Mouse (Mus musculus) forebrain, embryonic 12.5 days (tissue): Measurements from ENCODE around the gene Apbb2. TPM values are rescaled to one million over a fixed set of nuclear protein-coding genes. Genes with fewer than 3 reads are reported as not detected.

ENCODE experiments used
- ATAC-seq: fragments of 200-750 bp; cut with Nextera tagmentation; 2 replicates; pipeline ENCODE4 v1.8.0; 2017; ENCODE audit warnings: moderate TSS enrichment; ENCODE audit not compliant: low FRiP score
- H3K27ac ChIP-seq: fragments of 300-500 bp; sonication (generic); 2 replicates; pipeline ENCODE4 v1.5.1; 2016; ENCODE audit warnings: mild to moderate bottlenecking
- H3K27me3 ChIP-seq: fragments of 300-500 bp; sonication (generic); 2 replicates; pipeline ENCODE4 v1.6.1; 2016; ENCODE audit warnings: mild to moderate bottlenecking
- H3K36me3 ChIP-seq: fragments of 300-500 bp; sonication (generic); replicated peaks from 2 replicates; pipeline ENCODE4 v1.6.1; 2016; ENCODE audit warnings: mild to moderate bottlenecking
- H3K4me1 ChIP-seq: fragments of 300-500 bp; sonication (generic); 2 replicates; pipeline ENCODE4 v1.6.1; 2016
- H3K4me2 ChIP-seq: fragments of 300-500 bp; sonication (generic); 2 replicates; pipeline ENCODE4 v1.6.1; 2016; ENCODE audit warnings: mild to moderate bottlenecking, moderate library complexity
- H3K4me3 ChIP-seq: fragments of 300-500 bp; sonication (generic); replicated peaks from 2 replicates; pipeline ENCODE4 v1.5.1; 2016; ENCODE audit warnings: mild to moderate bottlenecking
- H3K9ac ChIP-seq: fragments of 300-500 bp; sonication (generic); 2 replicates; pipeline ENCODE4 v1.6.1; 2016; ENCODE audit warnings: mild to moderate bottlenecking
- H3K9me3 ChIP-seq: fragments of 300-500 bp; sonication (generic); 2 replicates; pipeline ENCODE4 v1.6.1; 2016
- WGBS: fragments of 180-500 bp; shearing (Covaris S2); methylation state at CpG from one replicate; pipeline ENCODE4 v1.1.7; 2016; 5-methylcytosine and 5-hydroxymethylcytosine counted together
- polyA plus RNA-seq: library from polyadenylated mRNA; unstranded; fragments of >200 nt; fragmentation: Nextera tagmentation; extraction: Ambion mirVana; gene quantifications from 2 replicates; pipeline ENCODE4 v1.2.1, GENCODE M21; 2016

Gene Apbb2
- polyA plus RNA-seq, 1 experiment from 2014 or later: 53.4 TPM

DNA sequence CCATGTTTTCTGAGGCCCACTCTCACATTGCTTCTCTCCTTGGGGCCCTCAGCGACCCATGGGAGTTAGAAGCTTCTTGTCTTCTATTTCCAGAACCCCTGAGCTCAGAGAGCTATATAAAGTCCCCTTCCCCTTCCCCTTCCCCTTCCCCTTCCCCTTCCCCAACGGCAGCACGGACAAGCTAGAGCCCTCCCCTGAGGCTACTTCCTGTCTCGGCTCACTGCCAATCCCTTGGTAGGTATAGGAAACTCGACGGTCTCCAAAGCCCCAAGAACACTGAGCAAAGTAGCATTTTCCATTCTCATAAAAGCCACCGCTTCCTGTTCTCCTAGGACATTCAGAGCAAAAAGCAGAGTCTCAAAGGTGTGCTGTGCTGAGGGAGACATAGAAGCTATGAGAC, 107.9 kb downstream of the Apbb2 start:
- no peak for ATAC-seq
- Histone ChIP-seq H3K9ac (no peak overlapping the region), H3K9me3 (no peaks in the 10 kb centered on the region), H3K27me3 (no peaks in the 10 kb centered on the region), H3K4me1 (no peaks in the 10 kb centered on the region), H3K4me3 (no peak overlapping the region), H3K4me2 (no peak overlapping the region), H3K27ac (no peak overlapping the region), H3K36me3 (no peaks in the 10 kb centered on the region)
- WGBS: 95% methylated on average over 7 of the region's 7 CpGs

DNA sequence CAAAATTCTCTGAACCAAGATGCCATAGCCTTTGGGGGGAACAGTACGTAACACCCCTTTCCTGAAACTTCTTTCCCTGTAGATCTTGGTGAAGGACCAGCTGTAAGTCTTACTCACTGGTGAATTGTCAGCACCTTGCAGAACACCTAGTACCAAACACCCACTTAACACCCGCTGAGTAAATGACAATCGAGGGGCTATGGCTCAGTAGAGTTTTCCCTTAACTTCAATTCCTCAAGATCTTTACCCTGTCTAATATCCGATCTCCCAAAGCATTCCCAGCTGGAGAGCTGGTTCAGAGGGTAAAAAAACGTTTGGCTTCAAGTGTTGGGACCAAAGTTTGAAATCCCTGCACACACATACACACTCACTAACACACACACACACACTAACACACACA, 109.4 kb downstream of the Apbb2 start:
- Histone ChIP-seq H3K4me3 (no peak overlapping the region), H3K36me3 (no peaks in the 10 kb centered on the region), H3K9ac (no peak overlapping the region), H3K4me2 (no peak overlapping the region), H3K4me1 (peaks cover 4% of the 10 kb centered on the region; the same call in 1 of the 2 replicates), H3K27ac (no peak overlapping the region), H3K9me3 (no peaks in the 10 kb centered on the region), H3K27me3 (no peaks in the 10 kb centered on the region)
- ATAC-seq: no peak
- WGBS: 86% methylated on average over 5 of the region's 5 CpGs

DNA sequence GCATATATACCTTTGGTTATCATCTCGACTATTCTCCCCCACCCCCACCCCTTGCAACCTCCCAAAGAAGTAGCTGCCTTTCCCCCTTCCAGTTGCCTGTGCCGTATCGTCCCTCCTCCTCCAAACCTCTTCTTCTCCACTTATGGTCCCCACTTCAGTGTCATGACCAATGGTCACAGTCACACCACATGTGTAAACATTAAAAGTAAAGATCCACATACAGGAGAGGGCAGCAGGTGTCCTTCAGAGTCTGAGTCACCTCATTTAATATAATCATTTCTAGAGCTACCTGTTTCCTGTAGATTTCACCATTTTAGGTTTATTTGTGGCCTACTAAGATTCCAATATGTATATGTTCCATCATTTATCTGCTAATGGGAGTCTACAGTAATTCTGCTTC, 113.0 kb downstream of the Apbb2 start:
- H3K4me3 ChIP-seq: no peak overlapping the region
- no peaks in the 10 kb centered on the region for H3K36me3 ChIP-seq
- no peaks in the 10 kb centered on the region for H3K9me3 ChIP-seq
- no peaks in the 10 kb centered on the region for H3K27me3 ChIP-seq
- H3K27ac ChIP-seq: no peak overlapping the region
- ATAC-seq: no peak
- H3K4me2 ChIP-seq: no peak overlapping the region
- H3K4me1 ChIP-seq: peaks cover 6% of the 10 kb centered on the region; the same call in 1 of the 2 replicates
- 88% methylated on average over 3 of the region's 3 CpGs for WGBS
- no peak overlapping the region for H3K9ac ChIP-seq

DNA sequence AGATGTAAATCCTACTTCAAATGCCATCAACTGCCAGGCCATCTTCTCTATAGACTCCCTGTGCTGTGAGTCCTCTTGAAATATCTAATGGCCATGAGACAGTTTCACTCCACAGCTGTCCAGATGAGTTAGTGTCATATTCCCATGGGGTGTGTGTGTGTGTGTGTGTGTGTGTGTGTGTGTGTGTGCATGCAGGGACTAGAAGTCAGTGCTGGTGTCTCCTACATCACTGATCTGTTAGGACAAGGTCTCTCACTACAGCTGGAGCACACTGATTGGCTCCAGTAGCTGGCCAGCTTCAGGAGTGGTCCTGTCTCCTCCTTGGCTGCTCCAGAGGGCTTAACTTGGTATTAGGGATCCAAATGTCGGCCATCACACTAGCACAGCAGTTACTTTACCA, 113.5 kb downstream of the Apbb2 start:
- Histone ChIP-seq H3K4me2 (no peak overlapping the region), H3K9me3 (no peaks in the 10 kb centered on the region), H3K4me3 (no peak overlapping the region), H3K27me3 (no peaks in the 10 kb centered on the region), H3K36me3 (no peaks in the 10 kb centered on the region), H3K27ac (no peak overlapping the region), H3K4me1 (peaks cover 6% of the 10 kb centered on the region; the same call in 1 of the 2 replicates), H3K9ac (no peak overlapping the region)
- ATAC-seq: no peak
- 89% methylated on average over 1 of the region's 1 CpGs for WGBS

DNA sequence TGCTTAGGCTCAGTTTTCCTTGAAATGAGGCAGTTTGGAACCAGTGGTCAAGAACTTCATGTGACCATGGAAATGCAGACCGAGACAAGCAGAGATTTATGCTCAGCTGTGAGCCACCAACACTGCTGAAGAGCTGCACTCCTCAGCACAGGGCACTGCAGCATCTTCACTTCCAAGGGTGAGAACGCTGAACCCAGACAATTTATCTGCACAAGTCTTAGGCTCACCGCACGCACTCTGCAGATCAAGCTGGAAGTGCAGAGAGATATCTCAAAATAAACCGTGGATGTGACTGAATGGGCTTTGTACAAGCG, 114.2 kb downstream of the Apbb2 start:
- Histone ChIP-seq H3K9me3 (no peaks in the 10 kb centered on the region), H3K27ac (no peak overlapping the region), H3K4me1 (peaks cover 6% of the 10 kb centered on the region; the same call in 1 of the 2 replicates), H3K9ac (no peak overlapping the region), H3K27me3 (no peaks in the 10 kb centered on the region), H3K4me3 (no peak overlapping the region), H3K36me3 (no peaks in the 10 kb centered on the region), H3K4me2 (no peak overlapping the region)
- 82% methylated on average over 6 of the region's 6 CpGs for WGBS
- no peak for ATAC-seq

DNA sequence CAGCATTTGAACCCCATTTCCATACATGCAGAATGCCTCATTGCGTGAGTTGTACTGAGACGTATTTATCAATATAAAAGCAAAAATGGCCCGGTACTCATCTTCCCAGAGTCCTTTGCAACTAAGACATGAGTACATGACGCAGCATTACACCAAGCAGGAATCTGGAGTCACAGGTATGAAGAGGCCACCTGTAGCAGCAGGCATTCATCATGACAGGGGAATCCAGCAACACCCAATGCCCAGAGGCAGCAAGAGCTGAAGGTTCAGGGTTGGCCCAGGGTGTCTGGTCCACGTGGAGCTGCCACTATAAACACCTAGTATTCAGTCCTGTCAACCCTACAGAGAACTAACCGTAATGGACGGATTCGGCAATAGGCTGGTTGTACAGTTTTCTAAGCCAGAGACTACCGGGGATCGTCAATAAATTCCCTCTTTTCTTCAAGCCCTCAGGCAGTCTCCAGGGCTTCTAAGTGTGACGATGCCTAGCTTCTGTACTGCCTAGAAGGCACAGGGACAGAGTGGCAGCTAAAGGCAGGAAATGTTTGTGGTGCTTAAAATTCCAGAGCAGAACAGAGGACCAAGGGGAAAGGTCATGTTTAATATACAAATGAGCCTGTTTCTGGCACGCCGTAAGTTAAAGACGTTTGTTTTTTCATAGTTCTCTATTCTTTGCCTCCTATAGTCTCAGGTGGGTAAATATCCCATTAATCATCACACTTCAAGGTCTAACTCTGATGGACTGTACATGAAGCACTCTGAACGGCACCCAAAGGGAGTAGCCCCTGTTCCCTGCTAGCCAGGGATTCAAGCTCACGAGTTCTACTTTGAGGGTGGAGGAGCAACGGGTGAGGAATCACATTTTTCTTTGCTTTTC, 114.8 kb downstream of the Apbb2 start:
- no peaks in the 10 kb centered on the region for H3K27me3 ChIP-seq
- no peak overlapping the region for H3K27ac ChIP-seq
- 74% methylated on average over 17 of the region's 17 CpGs for WGBS
- H3K9ac ChIP-seq: no peak overlapping the region
- no peak for ATAC-seq
- H3K9me3 ChIP-seq: no peaks in the 10 kb centered on the region
- H3K4me3 ChIP-seq: no peak overlapping the region
- no peak overlapping the region for H3K4me2 ChIP-seq
- peaks cover 6% of the 10 kb centered on the region; the same call in 1 of the 2 replicates for H3K4me1 ChIP-seq
- no peaks in the 10 kb centered on the region for H3K36me3 ChIP-seq

DNA sequence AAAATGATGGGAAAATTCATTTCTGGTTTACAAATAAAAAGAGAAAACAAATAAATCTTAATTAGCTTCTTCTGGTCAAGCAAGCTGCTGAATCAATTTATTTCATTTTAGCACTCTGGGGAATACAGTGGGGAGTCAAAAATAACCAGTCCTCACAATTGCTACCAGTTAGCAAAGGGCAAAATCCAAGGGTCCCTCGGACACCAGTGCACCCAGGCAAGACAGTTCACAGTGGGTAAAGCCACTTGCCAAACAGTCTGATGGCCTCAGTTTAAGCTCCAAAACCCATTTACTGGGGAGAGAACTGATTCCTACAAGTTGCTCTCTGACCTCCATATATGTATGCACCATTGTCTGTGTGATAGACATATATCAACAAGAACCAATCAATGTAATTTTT, 115.6 kb downstream of the Apbb2 start:
- no peaks in the 10 kb centered on the region for H3K27me3 ChIP-seq
- no peak overlapping the region for H3K4me2 ChIP-seq
- no peak overlapping the region for H3K9ac ChIP-seq

DNA sequence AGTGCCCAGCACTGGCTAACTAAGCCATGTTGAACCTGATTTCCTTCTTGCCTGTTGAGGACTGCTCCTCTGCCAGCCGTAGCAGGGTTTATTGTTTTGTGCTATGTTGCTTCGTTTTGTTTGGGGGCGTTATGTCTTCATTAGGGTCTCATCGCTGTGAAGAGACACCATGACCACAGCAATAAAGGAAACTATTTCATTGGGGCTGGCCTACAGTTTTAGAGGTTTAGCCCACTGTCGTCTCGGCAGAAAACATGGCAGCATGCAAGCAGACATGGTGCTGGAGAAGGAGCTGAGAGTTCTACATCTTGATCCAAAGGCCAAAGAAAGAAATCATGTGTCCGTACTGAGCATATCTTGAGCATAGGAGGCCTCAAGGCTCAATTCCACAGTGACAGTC, 119.0 kb downstream of the Apbb2 start:
- Histone ChIP-seq H3K4me2 (no peak overlapping the region), H3K36me3 (no peaks in the 10 kb centered on the region), H3K27me3 (no peaks in the 10 kb centered on the region), H3K4me1 (peaks cover 25% of the 10 kb centered on the region), H3K9me3 (no peaks in the 10 kb centered on the region), H3K27ac (no peak overlapping the region), H3K9ac (no peak overlapping the region), H3K4me3 (no peak overlapping the region)
- 95% methylated on average over 7 of the region's 7 CpGs for WGBS
- no peak for ATAC-seq

More for the DNA sequence above, 115.6 kb downstream of the Apbb2 start:
- Histone ChIP-seq H3K36me3 (no peaks in the 10 kb centered on the region), H3K4me1 (peaks cover 6% of the 10 kb centered on the region; the same call in 1 of the 2 replicates), H3K9me3 (no peaks in the 10 kb centered on the region), H3K27ac (no peak overlapping the region), H3K4me3 (no peak overlapping the region)
- 92% methylated on average over 1 of the region's 1 CpGs for WGBS
- ATAC-seq: no peak

DNA sequence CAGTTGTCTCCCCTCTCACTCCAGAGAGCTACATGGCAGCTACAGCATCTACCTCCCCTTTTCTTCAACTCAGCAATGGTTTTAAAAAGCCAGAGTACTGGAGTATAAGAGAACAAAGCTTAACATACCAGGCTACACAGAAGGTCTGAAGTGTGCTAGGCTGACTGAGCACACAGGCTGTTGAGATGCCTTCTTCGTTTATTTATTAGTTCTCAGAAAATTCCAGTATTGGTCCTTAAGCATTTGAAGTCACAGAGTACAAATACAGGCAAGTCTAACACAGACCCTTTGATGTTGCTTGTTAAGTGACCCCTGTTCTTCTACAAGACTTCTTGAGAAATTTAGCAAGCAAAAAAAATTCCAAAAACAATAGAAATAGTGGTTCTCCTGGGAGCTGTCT, 120.4 kb downstream of the Apbb2 start:
- ATAC-seq: no peak
- no peak overlapping the region for H3K9ac ChIP-seq
- H3K4me3 ChIP-seq: no peak overlapping the region
- WGBS: 84% methylated on average over 1 of the region's 1 CpGs
- no peaks in the 10 kb centered on the region for H3K9me3 ChIP-seq
- H3K36me3 ChIP-seq: no peaks in the 10 kb centered on the region
- H3K4me2 ChIP-seq: no peak overlapping the region
- no peak overlapping the region for H3K27ac ChIP-seq
- peaks cover 21% of the 10 kb centered on the region for H3K4me1 ChIP-seq
- no peaks in the 10 kb centered on the region for H3K27me3 ChIP-seq

DNA sequence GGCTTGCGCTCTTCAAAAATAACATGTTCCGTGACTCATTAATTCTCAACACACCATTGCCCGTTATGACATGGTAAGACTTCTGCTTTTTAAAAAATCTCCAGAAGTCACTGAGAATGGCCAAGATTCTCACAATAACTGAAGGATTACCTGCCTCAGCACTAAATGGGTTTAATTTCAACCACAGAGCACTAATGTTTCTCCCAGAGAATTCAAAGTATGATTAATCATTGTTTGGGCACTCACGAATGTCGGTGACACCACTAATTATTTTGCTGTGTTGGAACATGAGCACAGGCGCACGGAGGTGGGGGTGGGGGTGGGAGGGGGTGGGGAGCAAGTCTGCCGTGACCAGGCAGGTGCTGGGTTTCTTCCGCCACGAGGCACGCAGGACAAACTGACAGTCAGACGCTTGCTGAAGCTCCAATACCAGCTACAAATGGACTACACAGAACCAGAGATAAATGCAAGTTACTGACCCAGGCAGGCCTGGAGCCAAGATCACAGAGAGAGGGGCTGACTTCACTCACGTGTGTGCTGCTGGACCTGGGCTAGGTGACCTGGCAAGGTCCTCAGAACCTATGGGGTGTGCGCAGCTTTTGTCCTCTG, 121.0 kb downstream of the Apbb2 start:
- ATAC-seq: no peak
- Histone ChIP-seq H3K9ac (no peak overlapping the region), H3K4me3 (no peak overlapping the region), H3K9me3 (no peaks in the 10 kb centered on the region), H3K4me1 (peaks cover 27% of the 10 kb centered on the region), H3K4me2 (no peak overlapping the region), H3K36me3 (no peaks in the 10 kb centered on the region), H3K27ac (no peak overlapping the region), H3K27me3 (no peaks in the 10 kb centered on the region)
- 68% methylated on average over 14 of the region's 14 CpGs for WGBS

DNA sequence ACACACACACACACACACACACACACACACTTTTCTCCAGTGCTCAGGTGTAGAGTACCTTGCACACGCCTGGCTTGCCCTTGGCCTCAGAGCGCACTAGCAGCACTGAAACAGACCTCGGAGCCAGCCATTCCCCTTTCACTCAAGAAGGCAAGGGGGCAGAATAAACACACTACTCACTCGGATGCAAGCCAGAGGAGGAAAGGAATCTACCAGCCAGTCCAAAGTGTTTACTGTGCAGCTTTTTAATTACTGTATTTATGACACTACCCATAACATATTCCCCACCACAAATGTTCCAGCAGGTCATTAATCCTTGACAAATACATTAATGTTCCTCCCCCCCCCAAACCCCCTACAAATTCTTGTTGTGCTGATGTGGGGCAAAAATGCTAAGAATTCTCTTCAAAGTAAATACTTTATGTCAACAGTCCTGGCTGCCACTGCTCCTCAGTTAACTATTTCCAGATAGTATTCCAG, 121.7 kb downstream of the Apbb2 start:
- H3K4me2 ChIP-seq: no peak overlapping the region
- H3K9me3 ChIP-seq: no peaks in the 10 kb centered on the region
- H3K27ac ChIP-seq: no peak overlapping the region
- H3K36me3 ChIP-seq: no peaks in the 10 kb centered on the region
- no peak for ATAC-seq
- no peak overlapping the region for H3K4me3 ChIP-seq
- no peak overlapping the region for H3K9ac ChIP-seq
- no peaks in the 10 kb centered on the region for H3K27me3 ChIP-seq
- peaks cover 33% of the 10 kb centered on the region for H3K4me1 ChIP-seq
- WGBS: 70% methylated on average over 4 of the region's 4 CpGs

DNA sequence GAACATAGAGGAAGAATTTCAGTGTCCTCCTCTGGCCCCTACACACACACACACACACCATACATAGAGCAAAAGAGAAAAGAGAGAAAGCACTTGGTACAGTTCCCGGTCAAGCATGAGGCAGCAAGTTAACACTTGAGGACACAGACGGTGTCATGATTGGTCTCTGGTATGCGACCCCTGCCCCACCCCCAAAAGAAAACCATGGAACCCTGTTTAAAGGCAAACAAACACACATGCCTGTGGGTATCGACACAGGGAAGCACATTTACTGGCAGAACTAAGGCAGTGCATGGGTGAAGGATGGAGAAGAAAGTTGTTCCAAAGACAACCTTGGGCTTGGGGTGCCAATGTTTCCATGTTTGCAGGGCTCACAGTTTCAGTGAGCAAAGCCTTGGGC, 123.9 kb downstream of the Apbb2 start:
- Histone ChIP-seq H3K9ac (no peak overlapping the region), H3K36me3 (no peaks in the 10 kb centered on the region), H3K27ac (no peak overlapping the region), H3K4me1 (peaks cover 40% of the 10 kb centered on the region), H3K27me3 (no peaks in the 10 kb centered on the region), H3K9me3 (no peaks in the 10 kb centered on the region), H3K4me3 (no peak overlapping the region), H3K4me2 (no peak overlapping the region)
- ATAC-seq: no peak
- 62% methylated on average over 4 of the region's 4 CpGs for WGBS

DNA sequence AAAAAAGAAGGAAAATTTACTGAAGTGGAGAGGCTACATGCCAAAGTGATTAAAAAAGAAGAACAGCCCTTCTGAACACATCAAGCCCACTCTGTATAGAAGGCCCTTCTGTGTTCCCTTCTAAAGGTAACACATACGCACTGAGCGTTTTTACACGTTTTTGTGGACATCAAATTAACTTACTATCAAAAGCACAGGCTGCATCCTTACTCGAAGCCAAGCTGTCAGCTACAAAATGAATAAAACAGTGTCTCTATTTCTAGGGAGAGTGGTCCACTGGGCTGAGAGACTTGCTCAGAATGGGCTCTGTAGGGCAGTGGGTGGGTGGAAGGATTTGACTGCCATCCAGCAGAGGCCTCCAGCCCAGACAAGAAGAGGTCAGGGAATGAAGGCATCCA, 126.0 kb downstream of the Apbb2 start:
- Histone ChIP-seq H3K9ac (no peak overlapping the region), H3K36me3 (no peaks in the 10 kb centered on the region), H3K4me2 (no peak overlapping the region), H3K27ac (peak overlapping the region; percentile 27), H3K4me3 (no peak overlapping the region), H3K9me3 (no peaks in the 10 kb centered on the region), H3K4me1 (peaks cover 35% of the 10 kb centered on the region), H3K27me3 (no peaks in the 10 kb centered on the region)
- 79% methylated on average over 4 of the region's 4 CpGs for WGBS
- no peak; the same call in 1 of the 2 replicates for ATAC-seq
